Mouse (Mus musculus): ENCODE measurements around the gene Iqcn.

Iqcn gene

GRCm38 (mm10) chr8:70738211-70738610, 35.0 kb downstream of the Iqcn start:
- DNase-seq, result peak; percentile 88

- no peak for DNase-seq
These were observed 38.4 kb downstream of the Iqcn start for GRCm38 (mm10) chr8:70741661-70742060.

- DNase-seq, result no peak
These were observed 38.9 kb downstream of the Iqcn start for GRCm38 (mm10) chr8:70742176-70742575.

- DNase-seq, result no peak
These were observed 39.9 kb downstream of the Iqcn start for GRCm38 (mm10) chr8:70742981-70743655.

GRCm38 (mm10) chr8:70743656-70744590, 40.7 kb downstream of the Iqcn start:
- peak; percentile 82 for DNase-seq

- no peak for DNase-seq
These were observed 41.5 kb downstream of the Iqcn start for GRCm38 (mm10) chr8:70744806-70745205.

- DNase-seq, result no peak
These were observed 42.5 kb downstream of the Iqcn start for GRCm38 (mm10) chr8:70745691-70746220.

- DNase-seq, result no peak
These were observed 43.4 kb downstream of the Iqcn start for GRCm38 (mm10) chr8:70746676-70747075.

- DNase-seq, result no peak
These were observed 44.1 kb downstream of the Iqcn start for GRCm38 (mm10) chr8:70747211-70747890.

- DNase-seq, result no peak
These were observed 45.2 kb downstream of the Iqcn start for GRCm38 (mm10) chr8:70748246-70749096.

- no peak for DNase-seq
These were observed 45.9 kb downstream of the Iqcn start for GRCm38 (mm10) chr8:70749097-70749674.

- DNase-seq, result no peak
These were observed 46.9 kb downstream of the Iqcn start for GRCm38 (mm10) chr8:70750128-70750680.

- DNase-seq, result peak; percentile 95
These were observed 48.9 kb downstream of the Iqcn start for GRCm38 (mm10) chr8:70752000-70752764.

- DNase-seq, result peak; percentile 94
These were observed 49.9 kb downstream of the Iqcn start for GRCm38 (mm10) chr8:70753151-70753550.

- DNase-seq, result peak; percentile 99
These were observed 51.0 kb downstream of the Iqcn start, which contains the start of gene Rab3a for GRCm38 (mm10) chr8:70754043-70754870. TSS of gene Rab3a (plus strand) at chr8:70754679.

GRCm38 (mm10) chr8:70754871-70755660, 51.8 kb downstream of the Iqcn start:
- DNase-seq, result no peak

- DNase-seq, result no peak
These were observed 52.6 kb downstream of the Iqcn start for GRCm38 (mm10) chr8:70755661-70756475.

Measured in lung, postnatal 36 days (tissue).